Mouse (Mus musculus) bone marrow, adult 2 months (tissue): ENCODE measurements at regions not wholly inside any gene's neighbourhood (a gene's known extent, or its start where the extent isn't known, plus 50 kb on each side); places are given as distances from the start of the nearest gene placed in this dataset.

Source experiments
- CTCF ChIP-seq: fragments of 200-500 bp; IDR thresholded peaks from 2 replicates; pipeline ENCODE4 v1.5.1; 2011; ENCODE audit warnings: low read length, control low read depth; ENCODE audit not compliant: control insufficient read depth, insufficient read depth
- POLR2A ChIP-seq: fragments of 200-500 bp; IDR thresholded peaks from 2 replicates; pipeline ENCODE4 v1.6.1; 2011; ENCODE audit warnings: low read depth, mild to moderate bottlenecking, control low read depth, low read length, borderline replicate concordance; ENCODE audit not compliant: control insufficient read depth

GRCm38 (mm10) chr13:107151548-107151947, 129.6 kb upstream of the Kif2a start:
- no peak for TF ChIP-seq CTCF
- TF ChIP-seq POLR2A, result no peak
